Mouse (Mus musculus) bone marrow macrophage, adult 2 months (primary cell): ENCODE measurements around the gene Mark3. TPM values are rescaled to one million over a fixed set of nuclear protein-coding genes. Genes with fewer than 3 reads are reported as not detected.
"Not testable (repeated sequence)": the region's sequence is repeated elsewhere in the genome, so short reads cannot be mapped to it uniquely, and the experiment has no call there.

Experiments
- H3K27ac ChIP-seq: 2 replicates; pipeline ENCODE4 v1.5.1; 2012; ENCODE audit warnings: low read depth, low read length; ENCODE audit not compliant: insufficient read depth
- H3K4me1 ChIP-seq: 2 replicates; pipeline ENCODE4 v1.6.1; 2012; ENCODE audit warnings: low read length; ENCODE audit not compliant: control insufficient read depth, insufficient read depth
- H3K4me3 ChIP-seq: 2 replicates; pipeline ENCODE4 v1.5.1; 2012; ENCODE audit warnings: mild to moderate bottlenecking, low read length, moderate library complexity; ENCODE audit not compliant: insufficient read depth
- CTCF ChIP-seq: IDR thresholded peaks from 2 replicates; pipeline ENCODE4 v1.5.1; 2012; ENCODE audit warnings: low read depth, mild to moderate bottlenecking, low read length, moderate library complexity
- POLR2A ChIP-seq: IDR thresholded peaks from 2 replicates; pipeline ENCODE4 v1.6.1; 2012; ENCODE audit warnings: mild to moderate bottlenecking, low read depth, low read length, borderline replicate concordance
- polyA plus RNA-seq: library from polyadenylated mRNA; stranded (reverse); fragments of >200 nt; gene quantifications from 2 replicates; pipeline ENCODE4 v1.2.4, GENCODE M21; 2012; ENCODE audit not compliant: missing spikeins, insufficient read depth, insufficient read length

The Mark3 gene
- polyA plus RNA-seq, 1 experiment: 28.6 TPM

- TF ChIP-seq CTCF (no peak), POLR2A (no peak)
- Histone ChIP-seq H3K4me1 (no peaks in the 10 kb centered on the region), H3K4me3 (no peak overlapping the region), H3K27ac (no peak overlapping the region)
These were observed 33.7 kb downstream of the Mark3 start for GRCm38 (mm10) chr12:111608015-111608414.

GRCm38 (mm10) chr12:111614475-111615141 is 40.3 kb downstream of the Mark3 start:
- H3K4me3 ChIP-seq: no peak overlapping the region
- TF ChIP-seq CTCF (no peak), POLR2A (no peak)
- no peaks in the 10 kb centered on the region for H3K4me1 ChIP-seq
- H3K27ac ChIP-seq: no peak overlapping the region

GRCm38 (mm10) chr12:111618266-111618665 is 43.9 kb downstream of the Mark3 start:
- no peaks in the 10 kb centered on the region for H3K4me1 ChIP-seq
- H3K27ac ChIP-seq: no peak overlapping the region
- no peak overlapping the region for H3K4me3 ChIP-seq
- TF ChIP-seq POLR2A: no peak
- TF ChIP-seq CTCF: no peak

GRCm38 (mm10) chr12:111648061-111648645 is 73.8 kb downstream of the Mark3 start:
- Histone ChIP-seq H3K4me3 (no peak overlapping the region), H3K27ac (no peak overlapping the region)
- no peak for TF ChIP-seq POLR2A
- peak; percentile 28; the same call in 1 of the 2 replicates for TF ChIP-seq CTCF

GRCm38 (mm10) chr12:111652953-111653352 is 78.6 kb downstream of the Mark3 start:
- Histone ChIP-seq H3K4me3 (no peak overlapping the region), H3K4me1 (no peaks in the 10 kb centered on the region), H3K27ac (no peak overlapping the region)
- TF ChIP-seq POLR2A (no peak), CTCF (no peak)

More at GRCm38 (mm10) chr12:111648061-111648645, 73.8 kb downstream of the Mark3 start:
- no peaks in the 10 kb centered on the region for H3K4me1 ChIP-seq

GRCm38 (mm10) chr12:111653434-111653833 is 79.1 kb downstream of the Mark3 start:
- Histone ChIP-seq H3K4me3 (no peak overlapping the region), H3K27ac (no peak overlapping the region), H3K4me1 (no peaks in the 10 kb centered on the region)
- peak; percentile 74 for TF ChIP-seq CTCF
- TF ChIP-seq POLR2A: no peak

GRCm38 (mm10) chr12:111655695-111656094 is 81.4 kb downstream of the Mark3 start:
- TF ChIP-seq POLR2A (no peak), CTCF (no peak)
- Histone ChIP-seq H3K4me3 (no peak overlapping the region), H3K4me1 (no peaks in the 10 kb centered on the region), H3K27ac (no peak overlapping the region)

- no peaks in the 10 kb centered on the region for H3K4me1 ChIP-seq
- no peak overlapping the region for H3K4me3 ChIP-seq
- no peak for TF ChIP-seq POLR2A
- TF ChIP-seq CTCF: no peak
- no peak overlapping the region for H3K27ac ChIP-seq
These were observed 85.0 kb downstream of the Mark3 start for GRCm38 (mm10) chr12:111659331-111659730.

- H3K4me1 ChIP-seq: no peaks in the 10 kb centered on the region
- no peak overlapping the region for H3K4me3 ChIP-seq
- no peak overlapping the region for H3K27ac ChIP-seq
- TF ChIP-seq POLR2A: no peak
- TF ChIP-seq CTCF: no peak
These were observed 86.3 kb downstream of the Mark3 start for GRCm38 (mm10) chr12:111660628-111661027.

GRCm38 (mm10) chr12:111661554-111661953 is 87.2 kb downstream of the Mark3 start:
- H3K27ac ChIP-seq: not testable (repeated sequence)

More at GRCm38 (mm10) chr12:111661554-111661953, 87.2 kb downstream of the Mark3 start:
- H3K4me3 ChIP-seq, H3K4me1 ChIP-seq: not testable (repeated sequence)
